Mouse (Mus musculus): ENCODE measurements around the gene Hist1h2ab.

Hist1h2ab gene

GRCm38 (mm10) chr13:23772561-23773313, 21.8 kb downstream of the Hist1h2ab start:
- peak; percentile 57 for DNase-seq (ENCODE audit: low read depth, low spot score)

- no peak for DNase-seq (ENCODE audit: low read depth, low spot score)
Observed at GRCm38 (mm10) chr13:23778339-23778738, 27.4 kb downstream of the Hist1h2ab start.

- no peak for DNase-seq (ENCODE audit: low read depth, low spot score)
Observed at GRCm38 (mm10) chr13:23779025-23779424, 28.1 kb downstream of the Hist1h2ab start.

GRCm38 (mm10) chr13:23792520-23792919, 41.6 kb downstream of the Hist1h2ab start:
- peak; percentile 51 for DNase-seq (ENCODE audit: low read depth, low spot score)

- DNase-seq (ENCODE audit: low read depth, low spot score): no peak
Observed at GRCm38 (mm10) chr13:23799405-23799804, 48.5 kb downstream of the Hist1h2ab start.
